Comparison of ENCODE assay signal across 8 mouse cellular contexts in genomic region chr3:97228020-97228419, GRCm38 (mm10).
DNase-seq lines count a peak whose midpoint lies in the region; ATAC-seq and TF ChIP-seq lines count a peak whose summit lies in the region.

No protein-coding gene starts in this region.

- H3K4me1 ChIP-seq in erythroblast, embryonic 14.5 days (ENCODE audit: control insufficient read depth): peaks cover 7% of the 10 kb centered on the region
- H3K4me1 ChIP-seq in E14TG2a.4 (replicated peaks; ENCODE audit: low read depth, low read length): peaks cover 34% of the 10 kb centered on the region
- H3K4me1 ChIP-seq in forebrain, embryonic 12.5 days: peaks cover 40% of the 10 kb centered on the region
- H3K4me1 ChIP-seq in limb, embryonic 15.5 days: peaks cover 20% of the 10 kb centered on the region
- H3K4me1 ChIP-seq in neural tube, embryonic 12.5 days: peaks cover 17% of the 10 kb centered on the region

- peak overlapping the region; percentile 82 for H3K4me2 ChIP-seq in forebrain, embryonic 12.5 days
- H3K4me2 ChIP-seq in limb, embryonic 15.5 days: peak overlapping the region; percentile 81
- peak overlapping the region; percentile 82 for H3K4me2 ChIP-seq in neural tube, embryonic 12.5 days (replicated peaks)

- H3K27me3 ChIP-seq in erythroblast, embryonic 14.5 days (ENCODE audit: control insufficient read depth): peaks cover 27% of the 10 kb centered on the region
- peaks cover 4% of the 10 kb centered on the region; the same call in 1 of the 2 replicates for H3K27me3 ChIP-seq in E14TG2a.4 (ENCODE audit: insufficient read depth, low read length)
- no peaks in the 10 kb centered on the region for H3K27me3 ChIP-seq in forebrain, embryonic 12.5 days
- no peaks in the 10 kb centered on the region for H3K27me3 ChIP-seq in limb, embryonic 15.5 days
- no peaks in the 10 kb centered on the region for H3K27me3 ChIP-seq in neural tube, embryonic 12.5 days (replicated peaks)

- H3K9ac ChIP-seq in forebrain, embryonic 12.5 days: peak overlapping the region; percentile 73
- peak overlapping the region; percentile 50 for H3K9ac ChIP-seq in limb, embryonic 15.5 days
- H3K9ac ChIP-seq in neural tube, embryonic 12.5 days: peak overlapping the region; percentile 90

- no peaks in the 10 kb centered on the region for H3K36me3 ChIP-seq in erythroblast, embryonic 14.5 days (ENCODE audit: control insufficient read depth)
- H3K36me3 ChIP-seq in E14TG2a.4 (ENCODE audit: insufficient read depth, low read length): peaks cover 6% of the 10 kb centered on the region; the same call in 1 of the 2 replicates
- peaks cover 7% of the 10 kb centered on the region for H3K36me3 ChIP-seq in forebrain, embryonic 12.5 days (replicated peaks)
- 0 out of 2 replicates have a peak, but pooled peaks cover 8% of the 10 kb centered on the region for H3K36me3 ChIP-seq in limb, embryonic 15.5 days
- no peaks in the 10 kb centered on the region for H3K36me3 ChIP-seq in neural tube, embryonic 12.5 days

- DNase-seq in urinary bladder, postnatal 4 days (ENCODE audit: low spot score in 2 of 2): no peak
- no peak for DNase-seq in layer of hippocampus, postnatal 25 days (ENCODE audit: extremely low spot score in 1 of 2, low spot score in 1 of 2)

- no peaks in the 10 kb centered on the region for H3K9me3 ChIP-seq in erythroblast, embryonic 14.5 days (ENCODE audit: control insufficient read depth, low read length)
- H3K9me3 ChIP-seq in E14TG2a.4 (ENCODE audit: low read length): no peaks in the 10 kb centered on the region
- no peaks in the 10 kb centered on the region for H3K9me3 ChIP-seq in forebrain, embryonic 12.5 days
- H3K9me3 ChIP-seq in limb, embryonic 15.5 days: no peaks in the 10 kb centered on the region
- H3K9me3 ChIP-seq in neural tube, embryonic 12.5 days: no peaks in the 10 kb centered on the region

- peak overlapping the region; percentile 98 for H3K27ac ChIP-seq in forebrain, embryonic 12.5 days
- H3K27ac ChIP-seq in limb, embryonic 15.5 days: peak overlapping the region; percentile 92
- H3K27ac ChIP-seq in neural tube, embryonic 12.5 days: peak overlapping the region; percentile 69

- WGBS in forebrain, embryonic 12.5 days: under 1% methylated on average over 15 of the region's 16 CpGs
- 2% methylated on average over 16 of the region's 16 CpGs for WGBS in limb, embryonic 15.5 days
- WGBS in neural tube, embryonic 12.5 days: 2% methylated on average over 16 of the region's 16 CpGs

- TF ChIP-seq CTCF in E14TG2a.4 (conservative IDR thresholded peaks at IDR 0.05; ENCODE audit: low read length): no peak

- ATAC-seq in erythroblast, adult 5-6 weeks (replicated peaks; ENCODE audit: low FRiP score, poor library complexity, severe bottlenecking): no peak
- peak; percentile 31; the same call in 1 of the 2 replicates for ATAC-seq in forebrain, embryonic 12.5 days (ENCODE audit: low FRiP score)
- ATAC-seq in limb, embryonic 15.5 days (ENCODE audit: insufficient number of reproducible peaks, low FRiP score, low TSS enrichment, low read depth): no peak; the same call in 1 of the 2 replicates
- ATAC-seq in neural tube, embryonic 12.5 days (ENCODE audit: low FRiP score, low read depth): peak; percentile 60; the same call in 1 of the 2 replicates

- peak overlapping the region; percentile 62 for H3K4me3 ChIP-seq in erythroblast, embryonic 14.5 days (replicated peaks)
- peak overlapping the region; percentile 86 for H3K4me3 ChIP-seq in E14TG2a.4 (replicated peaks; ENCODE audit: low read length)
- peak overlapping the region; percentile 91 for H3K4me3 ChIP-seq in forebrain, embryonic 12.5 days (replicated peaks)
- H3K4me3 ChIP-seq in limb, embryonic 15.5 days: peak overlapping the region; percentile 82
- H3K4me3 ChIP-seq in neural tube, embryonic 12.5 days: peak overlapping the region; percentile 89

Comparison
In these comparisons a context has a peak if more than half of its experiments do, and no peak if none do; other contexts are left out.
1. ATAC-seq: peak in forebrain, embryonic 12.5 days (single experiment) and neural tube, embryonic 12.5 days (single experiment); none in erythroblast, adult 5-6 weeks (single experiment) and limb, embryonic 15.5 days (single experiment).
2. Peak in every context shown above with its lines, with median percentiles within 50 percentile points of each other: H3K4me3 ChIP-seq, H3K27ac ChIP-seq, H3K4me2 ChIP-seq and H3K9ac ChIP-seq.